ENCODE assay signal across 14 mouse cellular contexts in the genomic region with DNA sequence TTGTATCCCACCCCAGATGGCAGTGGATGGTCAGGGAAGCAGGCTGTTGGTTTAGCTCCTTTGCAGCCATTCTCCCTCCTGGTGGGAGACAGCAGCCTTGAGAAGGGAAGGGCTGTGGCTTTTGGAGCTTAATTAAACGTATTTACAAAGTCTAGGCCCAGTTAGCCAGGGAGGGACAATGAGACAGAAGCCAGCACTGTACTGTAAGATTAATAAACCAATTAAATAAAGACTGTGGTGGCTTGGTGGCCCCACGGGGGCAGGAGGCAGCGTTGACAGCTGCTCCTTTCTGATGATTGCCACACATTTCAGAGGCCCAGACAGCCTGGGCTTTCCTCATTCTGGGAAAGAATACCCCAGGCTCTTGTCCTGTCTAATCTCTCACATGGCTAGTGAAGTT. TPM values are rescaled to one million over a fixed set of nuclear protein-coding genes. Genes with fewer than 3 reads are reported as not detected.
DNase-seq lines count a peak whose midpoint lies in the region; ATAC-seq and TF ChIP-seq lines count a peak whose summit lies in the region.
"Had no signal": no experiment of that assay in that cellular context is flagged by ENCODE, and none has a peak within 500 bp of the region (broad histone marks: within the 10 kb centered on the region; RNA-seq: fewer than 3 reads in every experiment).

No protein-coding gene starts in this region.

- no peak for TF ChIP-seq CTCF in forebrain, postnatal 0 days (IDR thresholded peaks at IDR 0.05; ENCODE audit: low read depth)

- H3K27ac ChIP-seq in forebrain, embryonic 10.5 days: peak overlapping the region; percentile 57
- H3K27ac ChIP-seq in forebrain, postnatal 0 days (ENCODE audit: low read depth, low read length): no peak overlapping the region
- H3K27ac ChIP-seq in neural tube, embryonic 12.5 days: peak overlapping the region; percentile 48; the same call in 1 of the 2 replicates
- H3K27ac ChIP-seq in midbrain, embryonic 10.5 days (replicated peaks): peak overlapping the region; percentile 76
- H3K27ac ChIP-seq: embryonic facial prominence, embryonic 13.5 days had no signal

- ATAC-seq in forebrain, postnatal 0 days: no peak
- peak; percentile 18; the same call in 1 of the 2 replicates for ATAC-seq in neural tube, embryonic 12.5 days (ENCODE audit: low FRiP score, low read depth)

- H3K9me3 ChIP-seq in forebrain, embryonic 10.5 days: no peaks in the 10 kb centered on the region
- no peaks in the 10 kb centered on the region for H3K9me3 ChIP-seq in forebrain, postnatal 0 days (ENCODE audit: low read length)
- no peaks in the 10 kb centered on the region for H3K9me3 ChIP-seq in neural tube, embryonic 12.5 days
- no peaks in the 10 kb centered on the region for H3K9me3 ChIP-seq in midbrain, embryonic 10.5 days (replicated peaks)
- H3K9me3 ChIP-seq: embryonic facial prominence, embryonic 13.5 days had no signal

- no peaks in the 10 kb centered on the region for H3K36me3 ChIP-seq in forebrain, embryonic 10.5 days (replicated peaks)
- H3K36me3 ChIP-seq in forebrain, postnatal 0 days (ENCODE audit: insufficient read depth): no peaks in the 10 kb centered on the region
- H3K36me3 ChIP-seq in neural tube, embryonic 12.5 days: no peaks in the 10 kb centered on the region
- H3K36me3 ChIP-seq in midbrain, embryonic 10.5 days: no peaks in the 10 kb centered on the region
- H3K36me3 ChIP-seq: embryonic facial prominence, embryonic 13.5 days had no signal

- no peak overlapping the region for H3K4me2 ChIP-seq in forebrain, postnatal 0 days (ENCODE audit: low read depth)
- no peak overlapping the region for H3K4me2 ChIP-seq in neural tube, embryonic 12.5 days (replicated peaks)
- H3K4me2 ChIP-seq: embryonic facial prominence, embryonic 13.5 days had no signal

- H3K4me1 ChIP-seq in forebrain, embryonic 10.5 days: peaks cover 34% of the 10 kb centered on the region
- peaks cover 7% of the 10 kb centered on the region for H3K4me1 ChIP-seq in forebrain, postnatal 0 days (ENCODE audit: insufficient read depth)
- peaks cover 23% of the 10 kb centered on the region for H3K4me1 ChIP-seq in neural tube, embryonic 12.5 days
- H3K4me1 ChIP-seq in midbrain, embryonic 10.5 days: peaks cover 33% of the 10 kb centered on the region

- H3K4me3 ChIP-seq in forebrain, embryonic 10.5 days: no peak overlapping the region
- H3K4me3 ChIP-seq in forebrain, postnatal 0 days (ENCODE audit: low read depth, low read length): no peak overlapping the region
- no peak overlapping the region for H3K4me3 ChIP-seq in neural tube, embryonic 12.5 days
- no peak overlapping the region for H3K4me3 ChIP-seq in midbrain, embryonic 10.5 days
- H3K4me3 ChIP-seq: embryonic facial prominence, embryonic 13.5 days had no signal

- 26% methylated on average over 3 of the region's 3 CpGs for WGBS in forebrain, embryonic 10.5 days
- 8% methylated on average over 3 of the region's 3 CpGs for WGBS in forebrain, postnatal 0 days
- 21% methylated on average over 3 of the region's 3 CpGs for WGBS in neural tube, embryonic 12.5 days
- 12% methylated on average over 3 of the region's 3 CpGs for whole genome bisulfite sequencing in midbrain, embryonic 10.5 days

- H3K9ac ChIP-seq in forebrain, postnatal 0 days: no peak overlapping the region
- H3K9ac ChIP-seq in neural tube, embryonic 12.5 days: no peak overlapping the region
- H3K9ac ChIP-seq: embryonic facial prominence, embryonic 13.5 days had no signal

- DNase-seq in forebrain, embryonic 10.5 days (ENCODE audit: extremely low spot score, low spot score): no peak
- no peak for DNase-seq in forebrain, postnatal 0 days
- no peak for DNase-seq in neural tube, embryonic 10.5 days (ENCODE audit: extremely low spot score, low spot score)
- no peak for DNase-seq in midbrain, embryonic 10.5 days (ENCODE audit: low spot score)
- peak; percentile 91 for DNase-seq in retina, postnatal 1 day
- no peak for DNase-seq in right cerebral cortex, postnatal 4 days
- DNase-seq in ovary, postnatal 14 days (ENCODE audit: low spot score): no peak
- DNase-seq: heart, postnatal 10 days; kidney, postnatal 25 days; liver; lung, postnatal 10 days; thymus, postnatal 14 days had no signal

- peaks cover 41% of the 10 kb centered on the region for H3K27me3 ChIP-seq in forebrain, embryonic 10.5 days (ENCODE audit: poor library complexity, severe bottlenecking)
- no peaks in the 10 kb centered on the region for H3K27me3 ChIP-seq in forebrain, postnatal 0 days (ENCODE audit: insufficient read depth, low read length)
- no peaks in the 10 kb centered on the region for H3K27me3 ChIP-seq in neural tube, embryonic 12.5 days (replicated peaks)
- H3K27me3 ChIP-seq in midbrain, embryonic 10.5 days (ENCODE audit: low read depth, poor library complexity, severe bottlenecking): 0 out of 2 replicates have a peak, but pooled peaks cover 4% of the 10 kb centered on the region
- H3K27me3 ChIP-seq: embryonic facial prominence, embryonic 13.5 days had no signal

RNA-seq across cellular contexts. Expression of a gene that starts 19.4 kb away (rescaled TPM):
- 12.1 and 12.2 TPM in 2 replicates for polyA plus RNA-seq in forebrain, embryonic 10.5 days (2016; fragmentation: Nextera tagmentation; extraction: Ambion mirVana)
- 50.3 and 56.1 TPM in 2 replicates for total RNA-seq in forebrain, postnatal 0 days (2014; rRNA removed)
- polyA plus RNA-seq in forebrain, postnatal 0 days (2015; fragmentation: Nextera tagmentation; extraction: Ambion mirVana): 37.4 and 46.0 TPM in 2 replicates
- 16.7 and 18.6 TPM in 2 replicates for polyA plus RNA-seq in neural tube, embryonic 12.5 days (2016; fragmentation: Nextera tagmentation; extraction: Ambion mirVana)
- 12.8 and 18.4 TPM in 2 replicates for polyA plus RNA-seq in midbrain, embryonic 10.5 days (2016; fragmentation: Nextera tagmentation; extraction: Ambion mirVana)
